Mouse (Mus musculus) neural tube, embryonic 11.5 days (tissue): ENCODE measurements at regions not wholly inside any gene's neighbourhood (a gene's known extent, or its start where the extent isn't known, plus 50 kb on each side); places are given as distances from the start of the nearest gene placed in this dataset.

Source experiments
- ATAC-seq: fragments of 200-750 bp; cut with Nextera tagmentation; 2 replicates; pipeline ENCODE4 v1.8.0; 2017; ENCODE audit warnings: moderate number of reproducible peaks, mild to moderate bottlenecking, moderate TSS enrichment, moderate library complexity; ENCODE audit not compliant: insufficient read depth, low FRiP score, low TSS enrichment
- DNase-seq: peaks from one replicate; pipeline ENCODE4 v3.0.0-alpha.2; 2015; ENCODE audit warnings: low spot score
- H3K27ac ChIP-seq: fragments of 300-500 bp; sonication (generic); 2 replicates; pipeline ENCODE4 v1.5.1; 2014; ENCODE audit warnings: low read depth, mild to moderate bottlenecking, low read length
- H3K27me3 ChIP-seq: fragments of 300-500 bp; sonication (generic); 2 replicates; pipeline ENCODE4 v1.6.1; 2014; ENCODE audit warnings: mild to moderate bottlenecking, low read length, mixed read lengths; ENCODE audit not compliant: control insufficient read depth, insufficient read depth
- H3K36me3 ChIP-seq: fragments of 300-500 bp; sonication (generic); 2 replicates; pipeline ENCODE4 v1.6.1; 2014; ENCODE audit warnings: mild to moderate bottlenecking, low read length, moderate library complexity, mixed read lengths; ENCODE audit not compliant: control insufficient read depth, insufficient read depth
- H3K4me1 ChIP-seq: fragments of 300-500 bp; sonication (generic); 2 replicates; pipeline ENCODE4 v1.6.1; 2014; ENCODE audit warnings: low read length, mixed read lengths; ENCODE audit not compliant: control insufficient read depth, insufficient read depth
- H3K4me2 ChIP-seq: fragments of 300-500 bp; sonication (generic); 2 replicates; pipeline ENCODE4 v1.6.1; 2014; ENCODE audit warnings: low read depth, mild to moderate bottlenecking, moderate library complexity
- H3K4me3 ChIP-seq: fragments of 300-500 bp; sonication (generic); 2 replicates; pipeline ENCODE4 v1.5.1; 2014; ENCODE audit warnings: low read depth, low read length
- H3K9ac ChIP-seq: fragments of 300-500 bp; sonication (generic); 2 replicates; pipeline ENCODE4 v1.6.1; 2014; ENCODE audit warnings: mild to moderate bottlenecking, low read length
- H3K9me3 ChIP-seq: fragments of 300-500 bp; sonication (generic); 2 replicates; pipeline ENCODE4 v1.6.1; 2016; ENCODE audit warnings: low read length; ENCODE audit not compliant: control insufficient read depth
- WGBS: fragments of 180-500 bp; shearing (Covaris S2); extraction: QIAGEN DNeasy Blood & Tissue Kit; methylation state at CpG from one replicate; pipeline ENCODE4 v1.1.7; 2014; 5-methylcytosine and 5-hydroxymethylcytosine counted together

- H3K9me3 ChIP-seq, result no peaks in the 10 kb centered on the region
- ATAC-seq, result no peak
- no peak overlapping the region for H3K27ac ChIP-seq
- H3K4me2 ChIP-seq, result no peak overlapping the region
- H3K4me1 ChIP-seq, result no peaks in the 10 kb centered on the region
- no peak overlapping the region for H3K4me3 ChIP-seq
- H3K27me3 ChIP-seq, result no peaks in the 10 kb centered on the region
- H3K36me3 ChIP-seq, result no peaks in the 10 kb centered on the region
- no peak overlapping the region for H3K9ac ChIP-seq
- WGBS, result 35% methylated on average over 3 of the region's 3 CpGs
- peak; percentile 32 for DNase-seq
These were observed 1633.5 kb upstream of the Gm6569 start for GRCm38 (mm10) chr15:72200861-72201260.

GRCm38 (mm10) chr15:72201791-72202190 is 1632.6 kb upstream of the Gm6569 start:
- no peaks in the 10 kb centered on the region for H3K36me3 ChIP-seq
- H3K9me3 ChIP-seq, result no peaks in the 10 kb centered on the region
- WGBS, result 63% methylated on average over 1 of the region's 1 CpGs
- no peak overlapping the region for H3K9ac ChIP-seq
- H3K4me3 ChIP-seq, result no peak overlapping the region
- H3K27ac ChIP-seq, result no peak overlapping the region
- no peak overlapping the region for H3K4me2 ChIP-seq
- no peak for DNase-seq
- H3K4me1 ChIP-seq, result no peaks in the 10 kb centered on the region
- H3K27me3 ChIP-seq, result no peaks in the 10 kb centered on the region
- ATAC-seq, result no peak

DNA sequence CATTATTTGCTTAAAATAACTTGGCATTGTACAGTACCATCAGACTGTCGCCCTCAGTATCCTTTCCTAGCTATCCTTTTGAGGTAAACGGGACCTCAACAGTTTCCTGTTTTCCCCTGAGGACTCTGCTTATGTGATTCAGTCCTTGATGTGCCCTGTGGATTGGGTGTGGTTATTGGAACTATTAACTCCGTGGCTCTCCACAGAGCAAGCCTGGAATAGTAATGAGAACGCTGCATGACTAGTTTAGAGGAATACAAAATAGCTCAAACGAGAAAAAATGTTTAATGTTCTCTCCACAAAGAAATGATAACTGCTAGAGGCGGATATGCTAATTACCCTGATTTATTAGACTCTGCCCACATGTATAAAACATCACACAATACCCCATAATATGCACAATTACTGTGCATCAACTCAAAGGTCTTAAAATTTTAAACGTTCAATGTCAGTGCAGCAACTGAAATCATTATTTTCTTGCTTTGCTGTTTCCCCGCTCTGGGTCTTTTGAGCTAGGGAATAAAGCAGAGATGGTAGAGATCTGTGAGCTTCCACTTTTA is 1629.0 kb upstream of the Gm6569 start:
- no peaks in the 10 kb centered on the region for H3K9me3 ChIP-seq
- no peak overlapping the region for H3K9ac ChIP-seq
- 72% methylated on average over 8 of the region's 8 CpGs for WGBS
- no peaks in the 10 kb centered on the region for H3K4me1 ChIP-seq
- no peak for ATAC-seq
- no peak overlapping the region for H3K4me2 ChIP-seq
- H3K36me3 ChIP-seq, result no peaks in the 10 kb centered on the region
- no peak for DNase-seq
- H3K27ac ChIP-seq, result no peak overlapping the region
- no peak overlapping the region for H3K4me3 ChIP-seq
- H3K27me3 ChIP-seq, result no peaks in the 10 kb centered on the region

- Histone ChIP-seq H3K4me2 (no peak overlapping the region), H3K27ac (no peak overlapping the region), H3K4me1 (no peaks in the 10 kb centered on the region), H3K36me3 (no peaks in the 10 kb centered on the region), H3K27me3 (no peaks in the 10 kb centered on the region), H3K9me3 (no peaks in the 10 kb centered on the region), H3K4me3 (no peak overlapping the region), H3K9ac (no peak overlapping the region)
- WGBS, result 14% methylated on average over 9 of the region's 9 CpGs
- peak; percentile 86 for DNase-seq
- ATAC-seq, result peak; percentile 74
These were observed 1628.4 kb upstream of the Gm6569 start for GRCm38 (mm10) chr15:72205950-72206349.

GRCm38 (mm10) chr15:72207589-72207988 is 1626.8 kb upstream of the Gm6569 start:
- no peak for ATAC-seq
- Histone ChIP-seq H3K4me2 (no peak overlapping the region), H3K9me3 (no peaks in the 10 kb centered on the region)

GRCm38 (mm10) chr15:72208076-72208475 is 1626.3 kb upstream of the Gm6569 start:
- no peak for DNase-seq
- WGBS, result 71% methylated on average over 4 of the region's 4 CpGs
- Histone ChIP-seq H3K4me3 (no peak overlapping the region), H3K4me2 (no peak overlapping the region), H3K4me1 (no peaks in the 10 kb centered on the region), H3K9me3 (no peaks in the 10 kb centered on the region), H3K27ac (no peak overlapping the region), H3K27me3 (no peaks in the 10 kb centered on the region), H3K9ac (no peak overlapping the region), H3K36me3 (no peaks in the 10 kb centered on the region)
- ATAC-seq, result no peak

More at GRCm38 (mm10) chr15:72207589-72207988, 1626.8 kb upstream of the Gm6569 start:
- Histone ChIP-seq H3K4me1 (no peaks in the 10 kb centered on the region), H3K4me3 (no peak overlapping the region), H3K36me3 (no peaks in the 10 kb centered on the region), H3K9ac (no peak overlapping the region), H3K27ac (no peak overlapping the region), H3K27me3 (no peaks in the 10 kb centered on the region)
- DNase-seq, result no peak
- WGBS, result 92% methylated on average over 4 of the region's 4 CpGs

- Histone ChIP-seq H3K4me1 (no peaks in the 10 kb centered on the region), H3K27me3 (no peaks in the 10 kb centered on the region), H3K4me2 (no peak overlapping the region), H3K27ac (no peak overlapping the region), H3K4me3 (no peak overlapping the region), H3K9ac (no peak overlapping the region), H3K36me3 (no peaks in the 10 kb centered on the region), H3K9me3 (no peaks in the 10 kb centered on the region)
- ATAC-seq (no peak), DNase-seq (no peak)
- WGBS, result 93% methylated on average over 7 of the region's 7 CpGs
These were observed 1625.4 kb upstream of the Gm6569 start for GRCm38 (mm10) chr15:72208973-72209372.

DNA sequence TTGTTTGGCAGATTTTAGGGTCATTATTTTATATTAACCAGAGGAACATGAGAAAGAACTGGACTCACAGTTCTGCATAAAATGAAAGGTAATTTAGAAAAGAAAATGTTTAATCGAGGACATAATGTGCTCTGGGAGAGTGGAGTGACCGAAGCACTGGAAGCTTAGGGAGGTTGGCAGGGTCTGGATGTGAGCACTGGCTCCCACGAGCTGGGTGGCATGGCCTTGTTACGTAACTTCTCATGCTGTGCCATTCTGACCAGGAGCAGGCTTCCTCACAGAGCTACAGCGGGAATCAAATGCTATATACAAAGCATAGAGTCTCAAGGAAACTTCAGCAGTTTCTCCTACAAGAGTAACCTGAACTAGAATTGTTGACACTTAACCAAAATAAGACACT is 1616.6 kb upstream of the Gm6569 start:
- WGBS, result 80% methylated on average over 5 of the region's 5 CpGs
- H3K4me3 ChIP-seq, result no peak overlapping the region

GRCm38 (mm10) chr15:72219985-72220384 is 1614.4 kb upstream of the Gm6569 start:
- Histone ChIP-seq H3K9me3 (no peaks in the 10 kb centered on the region), H3K9ac (no peak overlapping the region), H3K36me3 (no peaks in the 10 kb centered on the region), H3K27ac (no peak overlapping the region), H3K4me1 (no peaks in the 10 kb centered on the region), H3K4me3 (no peak overlapping the region), H3K27me3 (no peaks in the 10 kb centered on the region), H3K4me2 (no peak overlapping the region)
- no peak for DNase-seq
- 85% methylated on average over 7 of the region's 7 CpGs for WGBS
- ATAC-seq, result no peak

More for the DNA sequence above, 1616.6 kb upstream of the Gm6569 start:
- no peak overlapping the region for H3K9ac ChIP-seq
- no peaks in the 10 kb centered on the region for H3K4me1 ChIP-seq
- H3K36me3 ChIP-seq, result no peaks in the 10 kb centered on the region
- no peak overlapping the region for H3K4me2 ChIP-seq
- no peaks in the 10 kb centered on the region for H3K9me3 ChIP-seq
- H3K27ac ChIP-seq, result no peak overlapping the region
- no peak for DNase-seq
- no peak for ATAC-seq
- H3K27me3 ChIP-seq, result no peaks in the 10 kb centered on the region
